Mouse (Mus musculus) intestine, postnatal 0 days (tissue): ENCODE measurements around the gene Parm1. TPM values are rescaled to one million over a fixed set of nuclear protein-coding genes. Genes with fewer than 3 reads are reported as not detected.
A peak's percentile ranks its signal among the peaks of the same experiment; 100 is the strongest.

ENCODE experiments used
- ATAC-seq: fragments of 200-750 bp; cut with Nextera tagmentation; 2 replicates; pipeline ENCODE4 v1.8.0; 2017; ENCODE audit warnings: mild to moderate bottlenecking, moderate TSS enrichment, moderate library complexity
- H3K27ac ChIP-seq: fragments of 300-500 bp; sonication (generic); 2 replicates; pipeline ENCODE4 v1.5.1; 2014; ENCODE audit warnings: mild to moderate bottlenecking, low read depth, low read length, moderate library complexity
- H3K27me3 ChIP-seq: fragments of 300-500 bp; sonication (generic); replicated peaks from 2 replicates; pipeline ENCODE4 v1.6.1; 2014; ENCODE audit warnings: low read length, mixed read lengths; ENCODE audit not compliant: control insufficient read depth, insufficient read depth
- H3K36me3 ChIP-seq: fragments of 300-500 bp; sonication (generic); 2 replicates; pipeline ENCODE4 v1.6.1; 2014; ENCODE audit warnings: mild to moderate bottlenecking, moderate library complexity; ENCODE audit not compliant: control insufficient read depth, insufficient read depth
- H3K4me1 ChIP-seq: fragments of 300-500 bp; sonication (generic); replicated peaks from 2 replicates; pipeline ENCODE4 v1.6.1; 2014; ENCODE audit warnings: antibody characterized with exemption, low read length, mixed read lengths; ENCODE audit not compliant: control insufficient read depth, insufficient read depth
- H3K4me2 ChIP-seq: fragments of 300-500 bp; sonication (generic); replicated peaks from 2 replicates; pipeline ENCODE4 v1.6.1; 2014; ENCODE audit warnings: low read depth, mild to moderate bottlenecking, moderate library complexity
- H3K4me3 ChIP-seq: fragments of 300-500 bp; sonication (generic); 2 replicates; pipeline ENCODE4 v1.5.1; 2014; ENCODE audit warnings: low read depth, low read length
- H3K9ac ChIP-seq: fragments of 300-500 bp; sonication (generic); 2 replicates; pipeline ENCODE4 v1.6.1; 2014; ENCODE audit warnings: mild to moderate bottlenecking, low read depth, low read length
- H3K9me3 ChIP-seq: fragments of 300-500 bp; sonication (generic); 2 replicates; pipeline ENCODE4 v1.6.1; 2016; ENCODE audit warnings: mixed run types; ENCODE audit not compliant: control insufficient read depth
- CTCF ChIP-seq: sonication (generic); IDR thresholded peaks from 2 replicates; pipeline ENCODE4 v1.5.1; 2016; ENCODE audit warnings: low read depth, mild to moderate bottlenecking, control low read depth, antibody characterized with exemption, moderate library complexity
- WGBS: fragments of 180-500 bp; shearing (Covaris S2); extraction: QIAGEN DNeasy Blood & Tissue Kit; methylation state at CpG from one replicate; pipeline ENCODE4 v1.1.7; 2014; 5-methylcytosine and 5-hydroxymethylcytosine counted together
- polyA plus RNA-seq: library from polyadenylated mRNA; unstranded; fragments of >200 nt; fragmentation: Nextera tagmentation; extraction: Ambion mirVana; gene quantifications from 2 replicates; pipeline ENCODE4 v1.2.1, GENCODE M21; 2015

Parm1 gene
- polyA plus RNA-seq, 1 experiment from 2014 or later, result 11.7 TPM

- H3K36me3 ChIP-seq, result no peaks in the 10 kb centered on the region; the same call in 1 of the 2 replicates
- H3K9ac ChIP-seq, result no peak overlapping the region
- H3K9me3 ChIP-seq, result no peaks in the 10 kb centered on the region
- TF ChIP-seq CTCF, result no peak
- H3K27ac ChIP-seq, result no peak overlapping the region
- no peak overlapping the region for H3K4me3 ChIP-seq
- WGBS, result 80% methylated on average over 11 of the region's 11 CpGs
- no peak for ATAC-seq
- H3K4me1 ChIP-seq, result 0 out of 2 replicates have a peak, but pooled peaks cover 5% of the 10 kb centered on the region
- no peak overlapping the region for H3K4me2 ChIP-seq
- no peaks in the 10 kb centered on the region for H3K27me3 ChIP-seq
Observed at GRCm38 (mm10) chr5:91617331-91618233, 100.2 kb downstream of the Parm1 start.

DNA sequence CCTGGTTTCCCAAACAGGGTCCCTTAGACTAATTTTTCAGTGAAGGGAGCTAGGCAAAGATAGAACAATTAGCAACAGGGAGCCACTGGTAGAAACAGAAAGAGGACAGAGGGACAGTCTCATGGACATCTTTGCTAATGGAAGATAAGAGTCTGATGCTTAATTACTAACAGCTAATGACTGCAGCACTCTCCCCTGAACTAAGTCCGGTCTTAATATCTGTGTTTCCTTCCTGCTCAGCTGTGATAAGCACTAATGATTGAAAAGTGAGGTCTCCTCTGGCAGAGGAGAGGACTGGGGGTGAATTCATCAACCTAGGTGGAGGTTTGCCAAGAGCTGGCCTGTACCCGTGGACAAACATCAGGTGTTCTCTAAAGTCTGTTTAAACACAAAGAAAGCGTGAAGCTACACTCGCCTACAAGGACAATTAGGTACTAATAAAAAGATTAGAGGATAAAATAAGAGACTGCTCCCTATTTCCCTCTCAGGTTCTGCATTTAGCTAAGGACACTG is 101.3 kb downstream of the Parm1 start:
- H3K27ac ChIP-seq, result no peak overlapping the region
- H3K9ac ChIP-seq, result no peak overlapping the region
- ATAC-seq, result peak; percentile 19; the same call in 1 of the 2 replicates
- no peak overlapping the region for H3K4me2 ChIP-seq
- TF ChIP-seq CTCF, result no peak
- H3K36me3 ChIP-seq, result no peaks in the 10 kb centered on the region; the same call in 1 of the 2 replicates
- H3K4me1 ChIP-seq, result 0 out of 2 replicates have a peak, but pooled peaks cover 5% of the 10 kb centered on the region
- no peak overlapping the region for H3K4me3 ChIP-seq
- H3K9me3 ChIP-seq, result no peaks in the 10 kb centered on the region
- WGBS, result 29% methylated on average over 4 of the region's 4 CpGs
- no peaks in the 10 kb centered on the region for H3K27me3 ChIP-seq

GRCm38 (mm10) chr5:91621197-91621596 is 103.8 kb downstream of the Parm1 start:
- ATAC-seq, result no peak
- Histone ChIP-seq H3K4me3 (no peak overlapping the region), H3K9ac (no peak overlapping the region), H3K36me3 (no peaks in the 10 kb centered on the region), H3K27ac (no peak overlapping the region), H3K4me2 (no peak overlapping the region), H3K9me3 (no peaks in the 10 kb centered on the region), H3K4me1 (0 out of 2 replicates have a peak, but pooled peaks cover 5% of the 10 kb centered on the region), H3K27me3 (no peaks in the 10 kb centered on the region)
- 94% methylated on average over 6 of the region's 6 CpGs for WGBS
- no peak for TF ChIP-seq CTCF

DNA sequence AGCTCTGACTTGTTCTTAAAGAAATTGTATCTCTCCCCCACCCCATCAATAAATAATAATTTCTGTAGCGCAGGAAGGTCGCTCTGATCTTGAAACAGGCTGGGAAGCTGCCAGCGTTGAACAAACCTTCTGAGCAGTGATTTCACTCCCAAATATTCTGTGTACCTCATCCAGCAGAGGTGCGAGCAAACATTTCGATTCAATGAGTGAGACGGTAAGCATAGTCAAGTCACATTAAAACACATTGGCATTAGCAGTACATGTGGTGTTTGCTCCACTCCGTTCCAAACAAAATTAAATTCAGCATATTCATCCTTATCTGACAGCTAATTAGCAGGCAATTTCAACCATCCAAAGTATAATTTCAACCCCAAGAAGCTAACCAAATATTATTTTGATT is 109.4 kb downstream of the Parm1 start:
- H3K9me3 ChIP-seq, result no peaks in the 10 kb centered on the region
- H3K36me3 ChIP-seq, result no peaks in the 10 kb centered on the region
- ATAC-seq, result no peak
- no peak overlapping the region for H3K4me3 ChIP-seq
- H3K4me1 ChIP-seq, result no peaks in the 10 kb centered on the region
- no peaks in the 10 kb centered on the region for H3K27me3 ChIP-seq
- no peak overlapping the region for H3K9ac ChIP-seq
- 94% methylated on average over 7 of the region's 7 CpGs for WGBS
- H3K4me2 ChIP-seq, result no peak overlapping the region
- no peak overlapping the region for H3K27ac ChIP-seq
- TF ChIP-seq CTCF, result no peak

GRCm38 (mm10) chr5:91629472-91629871 is 112.1 kb downstream of the Parm1 start:
- Histone ChIP-seq H3K4me1 (no peaks in the 10 kb centered on the region), H3K36me3 (no peaks in the 10 kb centered on the region), H3K9me3 (no peaks in the 10 kb centered on the region), H3K27me3 (no peaks in the 10 kb centered on the region), H3K4me2 (no peak overlapping the region), H3K27ac (no peak overlapping the region), H3K4me3 (no peak overlapping the region), H3K9ac (no peak overlapping the region)
- no peak for ATAC-seq
- no peak for TF ChIP-seq CTCF
- WGBS, result 54% methylated on average over 5 of the region's 5 CpGs

GRCm38 (mm10) chr5:91651330-91651729 is 133.9 kb downstream of the Parm1 start:
- Histone ChIP-seq H3K27ac (no peak overlapping the region), H3K9me3 (no peaks in the 10 kb centered on the region), H3K36me3 (no peaks in the 10 kb centered on the region), H3K4me2 (no peak overlapping the region), H3K9ac (no peak overlapping the region), H3K4me3 (no peak overlapping the region), H3K27me3 (no peaks in the 10 kb centered on the region), H3K4me1 (no peaks in the 10 kb centered on the region)
- no peak for TF ChIP-seq CTCF
- WGBS, result 49% methylated on average over 4 of the region's 4 CpGs
- ATAC-seq, result peak; percentile 64
